Mouse (Mus musculus) CH12.LX (cell line): ENCODE data around the gene Mllt10. TPM values are rescaled to one million over a fixed set of nuclear protein-coding genes. Genes with fewer than 3 reads are reported as not detected.
A peak's percentile ranks its signal among the peaks of the same experiment; 100 is the strongest.

Experiments
- DNase-seq: peaks from one replicate; pipeline ENCODE4 v3.0.0-alpha.2; 2013; ENCODE audit errors: extremely low read depth
- H3K27ac ChIP-seq: 2 replicates; pipeline ENCODE4 v1.5.1; 2012; ENCODE audit warnings: low read depth, mild to moderate bottlenecking, control low read depth, moderate library complexity; ENCODE audit not compliant: insufficient read depth
- H3K27me3 ChIP-seq: replicated peaks from 2 replicates; pipeline ENCODE3; 2012; ENCODE audit warnings: inconsistent platforms
- H3K36me3 ChIP-seq, 2 experiments: replicated peaks in 1 of 2; 2 replicates each; pipeline versions ENCODE3 to v1.6.1; 2012; ENCODE audit warnings: inconsistent platforms in 1 of 2, low read length in 1 of 2, mild to moderate bottlenecking in 1 of 2, mixed read lengths in 1 of 2, moderate library complexity in 1 of 2; ENCODE audit not compliant: control insufficient read depth in 1 of 2, insufficient read depth in 1 of 2
- H3K4me1 ChIP-seq, 2 experiments: 2 replicates each; pipeline ENCODE4 v1.6.1; 2012; ENCODE audit warnings: inconsistent platforms in 1 of 2, moderate library complexity in 1 of 2; ENCODE audit not compliant: insufficient read depth in 2 of 2, control insufficient read depth in 1 of 2
- H3K4me2 ChIP-seq: 2 replicates; pipeline ENCODE4 v1.6.1; 2012; ENCODE audit warnings: low read depth, mild to moderate bottlenecking, control low read depth; ENCODE audit not compliant: poor library complexity, insufficient read depth, severe bottlenecking
- H3K4me3 ChIP-seq, 3 experiments: fragments of 150-350 bp in 1 of 3; sonication (generic) in 1 of 3; replicated peaks in 1 of 3; 2 replicates each; pipeline versions ENCODE3 to v1.5.1; 2011 to 2012; ENCODE audit warnings: low read depth in 2 of 3, low read length in 2 of 3, mild to moderate bottlenecking in 2 of 3, moderate library complexity in 2 of 3, control low read depth in 1 of 3, improper control_type of control experiment in 1 of 3, inconsistent platforms in 1 of 3, mixed read lengths in 1 of 3; ENCODE audit not compliant: poor library complexity in 1 of 3
- H3K79me2 ChIP-seq: replicated peaks from 2 replicates; pipeline ENCODE4 v1.6.1; 2012; ENCODE audit warnings: mild to moderate bottlenecking, moderate library complexity; ENCODE audit not compliant: control insufficient read depth, poor library complexity, insufficient read depth, severe bottlenecking; ENCODE audit errors: extremely low read depth
- H3K9ac ChIP-seq: 2 replicates; pipeline ENCODE4 v1.6.1; 2012; ENCODE audit warnings: low read depth, mild to moderate bottlenecking, control low read depth, moderate library complexity; ENCODE audit not compliant: insufficient read depth
- H3K9me3 ChIP-seq: replicated peaks from 2 replicates; pipeline ENCODE3; 2012; ENCODE audit warnings: low read length, inconsistent platforms, mixed read lengths
- E2F4 ChIP-seq: IDR thresholded peaks from 2 replicates; pipeline ENCODE4 v1.6.1; 2011; ENCODE audit warnings: low read depth, low read length, improper control_type of control experiment; ENCODE audit not compliant: insufficient replicate concordance
- MEF2A ChIP-seq: IDR thresholded peaks from 2 replicates; pipeline ENCODE4 v1.6.1; 2014; ENCODE audit warnings: low read depth, mild to moderate bottlenecking, inconsistent platforms, low read length, improper control_type of control experiment, borderline replicate concordance
- NRF1 ChIP-seq: IDR thresholded peaks from 2 replicates; pipeline ENCODE4 v1.6.1; 2014; ENCODE audit warnings: low read depth, mild to moderate bottlenecking, inconsistent platforms, low read length, improper control_type of control experiment, moderate library complexity
- ZNF384 ChIP-seq: IDR thresholded peaks from 2 replicates; pipeline ENCODE4 v1.6.1; 2012; ENCODE audit warnings: low read depth, low read length, improper control_type of control experiment, inconsistent platforms
- dilution Hi-C: fragments of 300-500 bp; cut with MboI; formaldehyde crosslinking; loops from 2 replicates; pipeline ENCODE4 v1.14.3; 2020; ENCODE audit warnings: low sequenced_read_pairs; ENCODE audit not compliant: extremely low pct_unique_long_range_greater_than_20kb, extremely low pct_ligation_motif_present
- in situ Hi-C: fragments of 300-500 bp; cut with MboI; formaldehyde crosslinking; loops from 3 replicates; pipeline ENCODE4 v1.14.3; 2019; ENCODE audit warnings: low sequenced_read_pairs, low pct_ligation_motif_present, low pct_unique_long_range_greater_than_20kb, mixed read lengths
- polyA plus RNA-seq: library from polyadenylated mRNA; unstranded; fragments of >175 nt; gene quantifications from 2 replicates; pipeline ENCODE4 v1.2.1, GENCODE M21; 2012; ENCODE audit warnings: low read depth; ENCODE audit not compliant: insufficient read length
- total RNA-seq, 2 experiments: library from RNA; depleted of rRNA; stranded (reverse); fragments of 300-350 nt in 1 of 2; fragments of >200 nt in 1 of 2; gene quantifications; 2 replicates each; pipeline ENCODE4 v1.2.3; 2012 to 2014

Mllt10 gene
- total and polyA plus RNA-seq, 3 experiments: 22.0 to 39.2 (median 27.2) TPM

- dilution Hi-C loops (no loop called here), in situ Hi-C loops (no loop called here)
- no peaks in the 10 kb centered on the region for H3K79me2 ChIP-seq
- peaks cover 6 to 15% of the 10 kb centered on the region in 2 experiments for H3K36me3 ChIP-seq
- 0 out of 4 replicates have a peak, but pooled peaks cover 0 to 3% of the 10 kb centered on the region in 2 experiments for H3K4me1 ChIP-seq
- H3K4me2 ChIP-seq: no peak overlapping the region
- TF ChIP-seq E2F4 (no peak), MEF2A (no peak), ZNF384 (peak; percentile 55; the same call in 1 of the 2 replicates), NRF1 (no peak)
- peaks cover 3% of the 10 kb centered on the region for H3K9me3 ChIP-seq
- no peak overlapping the region for H3K4me3 ChIP-seq
- H3K27me3 ChIP-seq: no peaks in the 10 kb centered on the region
- no peak for DNase-seq
- H3K27ac ChIP-seq: no peak overlapping the region
- H3K9ac ChIP-seq: no peak overlapping the region
These were observed 194.2 kb downstream of the Mllt10 start for GRCm38 (mm10) chr2:18249224-18249623.

Other genes starting within 250 kb of the Mllt10 start
- gene H2al2a, start 58.3 kb upstream of the Mllt10 start, total RNA-seq (2012; rRNA removed): not detected in 2 replicates
- not detected in 2 replicates for gene H2al2a, start 58.3 kb upstream of the Mllt10 start, total RNA-seq (2014; rRNA removed)
- gene H2al2a, start 58.3 kb upstream of the Mllt10 start, polyA plus RNA-seq: not detected in 2 replicates
- gene A930004D18Rik, start 17.5 kb upstream of the Mllt10 start, total RNA-seq (2012; rRNA removed): 0.67 and 0.72 TPM in 2 replicates
- gene A930004D18Rik, start 17.5 kb upstream of the Mllt10 start, total RNA-seq (2014; rRNA removed): 0.15 and 0.22 TPM in 2 replicates
- gene A930004D18Rik, start 17.5 kb upstream of the Mllt10 start, polyA plus RNA-seq: 1.7 and 2.0 TPM in 2 replicates
- gene Skida1, start 6.2 kb upstream of the Mllt10 start, total RNA-seq (2012; rRNA removed): 0.85 and 1.3 TPM in 2 replicates
- gene Skida1, start 6.2 kb upstream of the Mllt10 start, total RNA-seq (2014; rRNA removed): 0.35 and 0.59 TPM in 2 replicates
- 0.26 and 0.36 TPM in 2 replicates for gene Skida1, start 6.2 kb upstream of the Mllt10 start, polyA plus RNA-seq